Mouse (Mus musculus) heart, postnatal 0 days (tissue): ENCODE measurements at regions not wholly inside any gene's neighbourhood (a gene's known extent, or its start where the extent isn't known, plus 50 kb on each side); places are given as distances from the start of the nearest gene placed in this dataset.

ENCODE experiments used
- CTCF ChIP-seq: IDR thresholded peaks from 2 replicates; pipeline ENCODE4 v1.5.1; 2016; ENCODE audit warnings: antibody characterized with exemption, control low read depth, low read depth
- EP300 ChIP-seq: IDR thresholded peaks from 2 replicates; pipeline ENCODE4 v1.6.1; 2016; ENCODE audit warnings: antibody characterized with exemption, low read depth

GRCm38 (mm10) chr15:96942651-96943050 is 113.1 kb downstream of the Slc38a4 start:
- TF ChIP-seq CTCF (no peak), EP300 (no peak)
